Mouse (Mus musculus) lung, postnatal 0 days (tissue): Measurements from ENCODE around the gene Cgrrf1.

Experiments
- CTCF ChIP-seq: IDR thresholded peaks from 2 replicates; pipeline ENCODE4 v1.5.1; 2016; ENCODE audit warnings: antibody characterized with exemption, mild to moderate bottlenecking
- EP300 ChIP-seq: IDR thresholded peaks from 2 replicates; pipeline ENCODE4 v1.6.1; 2016; ENCODE audit warnings: antibody characterized with exemption, mild to moderate bottlenecking, control low read depth

DNA sequence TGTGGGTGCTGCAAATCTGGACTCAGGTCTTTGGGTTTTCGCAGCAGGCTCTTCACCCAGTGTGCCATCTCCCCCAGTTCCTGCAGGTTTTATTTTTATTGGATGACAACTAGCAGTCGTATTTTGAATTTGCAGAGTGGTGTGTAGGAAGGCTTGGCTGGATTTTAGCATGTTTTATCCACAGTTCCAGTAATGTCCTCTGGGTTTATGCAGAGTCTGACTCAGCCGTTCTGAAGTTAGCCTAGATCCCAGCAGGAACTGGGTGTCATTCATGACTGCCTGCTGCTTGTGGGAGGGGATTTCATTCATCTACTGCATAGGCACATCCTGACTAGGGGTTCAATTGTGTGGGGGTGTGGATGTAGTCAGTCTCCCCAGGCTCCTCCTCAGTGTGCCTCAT lies 66.7 kb downstream of the Cgrrf1 start:
- no peak for TF ChIP-seq CTCF
- TF ChIP-seq EP300, result no peak
